Mouse (Mus musculus) fibroblast of lung, adult 2 months (primary cell): ENCODE data around the gene Gm5431.

Experiments used
- DNase-seq: peaks from one replicate; pipeline ENCODE4 v3.0.0-alpha.2; 2011; ENCODE audit warnings: low read depth

The Gm5431 gene

DNA sequence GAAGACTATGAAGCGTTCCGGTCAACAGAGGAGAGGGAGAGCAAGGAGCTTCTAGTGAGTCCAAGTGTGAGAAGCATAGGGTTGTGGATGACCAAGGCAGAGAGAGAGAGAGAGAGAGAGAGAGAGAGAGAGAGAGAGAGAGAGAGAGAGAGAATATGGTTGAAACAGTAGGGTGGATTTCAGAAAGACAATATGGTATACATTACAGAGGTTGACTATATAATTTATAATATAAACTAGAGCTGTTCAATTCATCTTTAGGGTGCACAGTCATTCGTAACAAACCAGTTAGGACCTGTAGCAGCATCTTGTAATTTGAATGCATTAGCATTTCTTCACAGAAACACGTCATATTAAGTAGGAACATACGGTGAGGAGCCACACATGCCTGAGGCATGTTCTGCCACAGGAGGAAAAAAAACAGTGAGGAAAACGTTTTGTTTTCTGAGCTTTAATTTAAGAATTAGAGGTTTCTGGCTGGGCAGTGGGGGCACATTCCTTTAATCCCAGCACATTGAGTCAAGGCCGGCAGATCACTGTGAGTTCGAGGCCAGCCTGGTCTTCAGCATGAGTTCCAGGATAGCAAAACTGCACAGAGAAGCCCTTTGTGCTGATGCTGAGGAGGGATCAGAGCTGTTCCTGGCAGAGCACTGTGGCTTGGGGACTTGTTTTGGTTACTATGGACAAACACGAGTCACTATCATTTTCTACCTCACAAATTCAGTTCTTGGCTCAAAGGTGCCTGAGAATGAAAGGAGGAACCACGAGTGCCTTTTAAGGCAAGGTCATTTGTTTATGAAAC lies 62.9 kb downstream of the Gm5431 start:
- DNase-seq, result no peak

DNA sequence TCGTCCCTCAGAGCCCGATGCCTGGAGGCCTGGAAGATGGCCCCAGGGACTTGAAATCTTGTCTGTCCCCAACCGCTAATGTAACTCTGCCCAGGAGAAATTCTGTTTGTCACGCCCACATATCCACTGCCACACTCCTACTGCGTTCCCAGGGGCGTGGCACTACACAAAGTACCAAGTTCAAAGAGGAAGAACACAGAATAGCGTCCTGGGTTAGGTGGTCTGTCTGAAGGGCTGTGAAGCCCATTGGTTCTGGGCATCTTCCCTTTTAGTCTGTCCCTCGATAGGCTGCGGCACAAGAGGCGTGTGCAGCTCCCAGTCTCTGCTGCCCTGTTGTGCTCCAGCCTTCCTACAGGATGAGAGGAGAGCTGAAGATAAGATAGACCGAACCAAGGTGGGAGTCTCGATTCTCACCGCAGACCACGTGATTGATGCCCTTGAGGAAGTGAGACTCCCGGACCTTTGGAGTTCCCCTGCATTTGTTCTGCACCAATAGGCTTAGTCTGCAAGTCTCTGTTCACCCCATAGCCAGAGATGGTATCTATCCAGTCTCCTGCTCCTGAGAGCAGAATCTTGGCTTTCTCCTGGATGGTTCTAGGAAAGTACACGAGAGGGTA lies 63.7 kb downstream of the Gm5431 start:
- no peak for DNase-seq
